Mouse (Mus musculus) c-Kit-negative CD71-positive TER-119-positive erythroid progenitor cells, embryonic 14.5 days (primary cell): ENCODE measurements at regions not wholly inside any gene's neighbourhood (a gene's known extent, or its start where the extent isn't known, plus 50 kb on each side); places are given as distances from the start of the nearest gene placed in this dataset.

ENCODE experiments used
- DNase-seq: peaks from one replicate; pipeline ENCODE4 v3.0.0-alpha.2; 2013; ENCODE audit warnings: low read depth, low spot score

GRCm38 (mm10) chr9:46938628-46939027 is 59.9 kb upstream of the Gm4791 start:
- no peak for DNase-seq

GRCm38 (mm10) chr9:46925641-46926040 is 72.9 kb upstream of the Gm4791 start:
- DNase-seq: no peak

GRCm38 (mm10) chr9:46920081-46920480 is 78.5 kb upstream of the Gm4791 start:
- no peak for DNase-seq

GRCm38 (mm10) chr9:46913238-46913637 is 85.3 kb upstream of the Gm4791 start:
- DNase-seq: no peak

GRCm38 (mm10) chr9:46909412-46910013 is 89.0 kb upstream of the Gm4791 start:
- no peak for DNase-seq

- no peak for DNase-seq
These were observed 93.5 kb upstream of the Gm4791 start for GRCm38 (mm10) chr9:46905081-46905480.

GRCm38 (mm10) chr9:46903491-46904220 is 94.9 kb upstream of the Gm4791 start:
- no peak for DNase-seq

GRCm38 (mm10) chr9:46899283-46899682 is 99.3 kb upstream of the Gm4791 start:
- no peak for DNase-seq

GRCm38 (mm10) chr9:46898120-46898519 is 100.4 kb upstream of the Gm4791 start:
- DNase-seq: no peak

- DNase-seq: no peak
These were observed 106.7 kb upstream of the Gm4791 start for GRCm38 (mm10) chr9:46891829-46892228.

- DNase-seq: no peak
These were observed 108.4 kb upstream of the Gm4791 start for GRCm38 (mm10) chr9:46889933-46890662.

- no peak for DNase-seq
These were observed 127.1 kb upstream of the Gm4791 start for GRCm38 (mm10) chr9:46871211-46871994.

GRCm38 (mm10) chr9:46863934-46864333 is 134.6 kb upstream of the Gm4791 start:
- DNase-seq: no peak

GRCm38 (mm10) chr9:46851753-46852152 is 146.8 kb upstream of the Gm4791 start:
- no peak for DNase-seq

GRCm38 (mm10) chr9:46851336-46851735 is 147.2 kb upstream of the Gm4791 start:
- DNase-seq: no peak

GRCm38 (mm10) chr9:46845276-46845675 is 153.3 kb upstream of the Gm4791 start:
- no peak for DNase-seq

GRCm38 (mm10) chr9:46843781-46844180 is 154.8 kb upstream of the Gm4791 start:
- DNase-seq: no peak

- DNase-seq: no peak
These were observed 157.0 kb upstream of the Gm4791 start for GRCm38 (mm10) chr9:46841571-46841970.

- no peak for DNase-seq
These were observed 163.3 kb upstream of the Gm4791 start for GRCm38 (mm10) chr9:46835261-46835660.

- no peak for DNase-seq
These were observed 167.6 kb upstream of the Gm4791 start for GRCm38 (mm10) chr9:46830746-46831560.

- DNase-seq: no peak
These were observed 168.2 kb upstream of the Gm4791 start for GRCm38 (mm10) chr9:46830316-46830715.
